Mouse (Mus musculus) limb, embryonic 15.5 days (tissue): ENCODE data around the gene Tmem107. TPM values are rescaled to one million over a fixed set of nuclear protein-coding genes. Genes with fewer than 3 reads are reported as not detected.

Source experiments
- ATAC-seq: fragments of 200-750 bp; cut with Nextera tagmentation; 2 replicates; pipeline ENCODE4 v1.8.0; 2017; ENCODE audit warnings: low read depth, moderate TSS enrichment; ENCODE audit not compliant: insufficient number of reproducible peaks, low FRiP score, low TSS enrichment
- H3K27ac ChIP-seq: fragments of 300-500 bp; sonication (generic); 2 replicates; pipeline ENCODE4 v1.5.1; 2015; ENCODE audit warnings: moderate library complexity, mild to moderate bottlenecking, inconsistent platforms
- H3K27me3 ChIP-seq: fragments of 300-500 bp; sonication (generic); 2 replicates; pipeline ENCODE4 v1.6.1; 2015; ENCODE audit warnings: inconsistent platforms
- H3K36me3 ChIP-seq: fragments of 300-500 bp; sonication (generic); 2 replicates; pipeline ENCODE4 v1.6.1; 2015; ENCODE audit warnings: inconsistent platforms
- H3K4me1 ChIP-seq: fragments of 300-500 bp; sonication (generic); 2 replicates; pipeline ENCODE4 v1.6.1; 2015; ENCODE audit warnings: inconsistent platforms
- H3K4me2 ChIP-seq: fragments of 300-500 bp; sonication (generic); 2 replicates; pipeline ENCODE4 v1.6.1; 2015; ENCODE audit warnings: mild to moderate bottlenecking, inconsistent platforms
- H3K4me3 ChIP-seq: fragments of 300-500 bp; sonication (generic); 2 replicates; pipeline ENCODE4 v1.5.1; 2015; ENCODE audit warnings: mild to moderate bottlenecking, inconsistent platforms
- H3K9ac ChIP-seq: fragments of 300-500 bp; sonication (generic); 2 replicates; pipeline ENCODE4 v1.6.1; 2015; ENCODE audit warnings: inconsistent platforms
- H3K9me3 ChIP-seq: fragments of 300-500 bp; sonication (generic); 2 replicates; pipeline ENCODE4 v1.6.1; 2016; ENCODE audit warnings: inconsistent platforms
- WGBS: fragments of 180-500 bp; shearing (Covaris S2); methylation state at CpG from one replicate; pipeline ENCODE4 v1.1.7; 2015; 5-methylcytosine and 5-hydroxymethylcytosine counted together
- polyA plus RNA-seq: library from polyadenylated mRNA; unstranded; fragments of >200 nt; fragmentation: Nextera tagmentation; extraction: Ambion mirVana; gene quantifications from 2 replicates; pipeline ENCODE4 v1.2.1, GENCODE M21; 2015

Tmem107 gene
- polyA plus RNA-seq, result 64.8 and 65.5 TPM in 2 replicates

DNA sequence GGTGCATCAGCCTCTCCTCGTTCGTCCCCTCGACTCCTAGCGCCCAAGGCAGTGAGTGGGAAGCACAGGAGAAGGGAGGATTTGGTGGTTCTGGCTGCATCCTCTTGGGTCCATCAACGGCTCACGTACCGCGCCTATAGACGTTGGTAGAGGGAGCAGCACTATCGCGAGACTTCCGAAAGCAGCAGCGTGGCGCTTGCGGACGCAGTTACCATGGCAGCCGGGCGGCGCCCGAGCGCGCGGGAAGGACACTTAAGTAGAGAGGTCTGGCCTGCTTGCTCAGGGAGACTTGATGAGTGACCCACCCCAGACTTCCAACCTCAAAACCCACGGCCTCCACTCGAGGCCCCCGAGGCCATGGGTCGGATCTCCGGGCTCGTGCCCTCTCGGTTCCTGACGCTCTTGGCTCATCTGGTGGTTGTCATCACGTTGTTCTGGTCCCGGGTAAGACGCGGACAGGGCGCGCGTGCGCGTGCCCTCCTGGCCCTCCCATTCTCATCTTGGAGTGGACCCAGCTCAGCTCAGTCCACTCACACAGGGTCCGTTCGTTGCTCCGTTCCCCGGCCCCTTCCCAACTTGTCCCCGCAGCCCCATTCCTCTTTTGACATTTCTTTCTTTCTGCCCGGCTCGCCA lies at the start of gene Tmem107:
Gene Tmem107 (plus strand): TSS at position 217 of the 633 bp plus-strand sequence.
- ATAC-seq, result peak; percentile 84
- H3K9me3 ChIP-seq, result no peaks in the 10 kb centered on the region
- H3K27ac ChIP-seq, result peak within 1 kb of the TSS; percentile 98
- H3K9ac ChIP-seq, result peak within 1 kb of the TSS; percentile 83
- H3K4me2 ChIP-seq, result peak within 1 kb of the TSS; percentile 72
- H3K27me3 ChIP-seq, result no peaks in the 10 kb centered on the region
- no peaks in the 10 kb centered on the region for H3K36me3 ChIP-seq
- peak within 1 kb of the TSS; percentile 61 for H3K4me3 ChIP-seq
- under 1% methylated on average over 47 of the region's 47 CpGs for WGBS
- peaks cover 55% of the 10 kb centered on the region for H3K4me1 ChIP-seq

DNA sequence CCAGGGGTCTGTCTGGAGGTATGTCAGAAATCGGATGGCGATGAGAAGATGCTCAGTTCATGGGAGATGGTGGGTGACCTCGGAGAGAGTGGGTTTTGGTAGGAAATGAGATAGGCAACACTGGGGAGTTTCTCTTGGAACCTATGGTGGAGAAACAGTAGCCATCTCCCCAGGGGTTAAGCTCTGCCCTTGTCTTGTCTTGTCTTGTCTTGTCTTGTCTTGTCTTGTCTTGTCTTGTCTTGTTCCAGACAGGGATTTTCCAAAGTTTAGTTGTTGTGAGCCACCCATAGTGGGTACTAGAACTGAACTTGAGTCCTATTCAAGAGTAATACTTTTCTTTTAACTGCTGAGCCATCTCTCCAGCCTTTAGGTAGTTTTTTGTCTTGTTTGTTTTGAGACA lies 44.0 kb upstream of the Tmem107 start:
- H3K27me3 ChIP-seq, result no peaks in the 10 kb centered on the region
- H3K36me3 ChIP-seq, result peaks cover 99% of the 10 kb centered on the region
- ATAC-seq, result no peak
- no peak overlapping the region for H3K9ac ChIP-seq
- no peaks in the 10 kb centered on the region for H3K4me1 ChIP-seq
- H3K27ac ChIP-seq, result no peak overlapping the region
- H3K4me2 ChIP-seq, result no peak overlapping the region
- no peaks in the 10 kb centered on the region for H3K9me3 ChIP-seq
- no peak overlapping the region for H3K4me3 ChIP-seq
- 95% methylated on average over 3 of the region's 3 CpGs for WGBS

DNA sequence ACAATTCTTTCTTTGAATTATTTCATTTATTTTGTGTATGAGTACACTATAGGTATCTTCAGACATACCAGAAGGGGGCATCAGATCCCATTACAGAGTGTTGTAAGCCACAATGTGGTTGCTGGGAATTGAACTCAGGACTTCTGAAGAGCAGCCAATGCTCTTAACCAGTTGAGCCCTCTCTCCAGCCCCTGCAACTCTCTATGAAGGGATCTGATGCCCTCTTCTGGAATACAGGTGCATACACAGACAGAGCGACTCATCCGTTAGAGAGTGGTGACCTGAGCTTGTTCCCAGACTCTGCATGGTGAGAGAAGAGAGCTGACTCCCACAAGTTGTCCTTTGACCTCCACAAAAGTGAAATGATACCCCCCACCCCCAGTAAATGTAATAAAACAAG lies 41.8 kb upstream of the Tmem107 start:
- Histone ChIP-seq H3K36me3 (peaks cover 96% of the 10 kb centered on the region), H3K9me3 (no peaks in the 10 kb centered on the region), H3K4me3 (no peak overlapping the region), H3K4me1 (no peaks in the 10 kb centered on the region), H3K9ac (no peak overlapping the region), H3K27me3 (no peaks in the 10 kb centered on the region), H3K27ac (no peak overlapping the region), H3K4me2 (no peak overlapping the region)
- WGBS, result 67% methylated on average over 2 of the region's 2 CpGs
- no peak for ATAC-seq

DNA sequence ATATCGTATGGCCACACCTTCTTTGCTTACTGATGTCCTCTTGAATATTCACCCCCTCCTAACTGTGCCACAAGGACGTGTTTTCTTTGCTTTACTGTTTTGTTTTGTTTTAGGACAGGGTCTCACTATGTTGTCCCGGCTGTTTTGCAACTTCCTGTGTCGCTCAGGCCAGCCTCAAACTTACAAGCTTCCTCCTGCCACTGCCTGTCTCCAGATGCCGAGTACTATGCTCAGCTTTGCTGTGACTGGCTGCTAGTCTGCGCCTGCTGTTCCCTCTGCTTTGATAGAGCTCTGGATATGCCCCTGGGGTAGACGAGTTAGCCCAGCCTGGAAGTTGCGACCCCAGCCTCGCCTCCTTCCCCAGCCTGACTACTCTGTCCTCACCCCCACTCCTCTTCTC lies 37.1 kb upstream of the Tmem107 start:
- WGBS, result 71% methylated on average over 9 of the region's 9 CpGs
- no peak overlapping the region for H3K4me3 ChIP-seq
- no peaks in the 10 kb centered on the region for H3K27me3 ChIP-seq
- no peaks in the 10 kb centered on the region for H3K9me3 ChIP-seq
- no peak overlapping the region for H3K9ac ChIP-seq
- ATAC-seq, result no peak
- no peak overlapping the region for H3K27ac ChIP-seq
- H3K4me2 ChIP-seq, result no peak overlapping the region
- peaks cover 72% of the 10 kb centered on the region for H3K36me3 ChIP-seq
- H3K4me1 ChIP-seq, result peaks cover 21% of the 10 kb centered on the region

DNA sequence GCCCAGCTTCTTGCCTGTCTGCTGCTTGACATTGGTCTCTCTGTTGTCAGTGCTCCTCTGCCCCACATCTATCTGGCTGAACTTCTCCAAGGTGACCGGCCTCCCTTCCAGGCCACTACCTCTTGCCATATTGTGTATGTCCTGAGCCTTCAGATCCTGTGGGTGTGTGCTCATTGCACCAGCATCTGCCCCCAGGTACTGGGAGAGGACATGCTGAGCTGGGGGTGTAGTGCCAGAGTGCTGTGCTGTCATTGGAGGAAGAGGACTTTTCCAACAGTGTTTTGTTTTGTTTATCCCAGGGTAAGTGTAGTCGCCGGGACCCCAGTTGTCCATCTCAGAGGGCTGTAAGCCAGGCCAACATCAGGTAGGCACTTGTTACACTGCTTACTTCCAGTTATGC lies 36.0 kb upstream of the Tmem107 start:
- no peak for ATAC-seq
- Histone ChIP-seq H3K27me3 (no peaks in the 10 kb centered on the region), H3K9ac (no peak overlapping the region), H3K4me3 (no peak overlapping the region), H3K27ac (no peak overlapping the region), H3K9me3 (no peaks in the 10 kb centered on the region), H3K4me1 (peaks cover 31% of the 10 kb centered on the region), H3K36me3 (peaks cover 62% of the 10 kb centered on the region), H3K4me2 (no peak overlapping the region)
- 89% methylated on average over 3 of the region's 3 CpGs for WGBS

DNA sequence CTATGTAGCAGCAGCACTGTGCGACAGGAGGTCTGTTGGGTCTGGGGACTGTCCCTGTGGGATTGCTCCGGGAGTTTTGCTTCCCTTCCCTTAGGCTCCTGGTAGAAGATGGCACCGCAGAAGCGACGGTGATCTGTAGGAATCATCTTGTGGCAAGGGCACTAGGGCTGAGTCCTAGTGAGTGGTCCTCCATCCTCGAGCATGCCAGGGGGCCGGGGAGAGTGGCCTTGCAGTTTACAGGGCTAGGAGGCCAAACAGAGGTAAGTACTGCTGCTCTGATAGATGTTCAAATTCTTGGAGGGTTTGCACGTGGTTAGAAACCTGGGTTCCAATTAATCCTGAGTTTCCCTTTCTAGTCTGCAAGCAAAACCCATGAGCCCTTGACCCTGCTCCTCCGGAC lies 35.2 kb upstream of the Tmem107 start:
- 84% methylated on average over 9 of the region's 9 CpGs for WGBS
- peak overlapping the region; percentile 60; the same call in 1 of the 2 replicates for H3K27ac ChIP-seq
- no peaks in the 10 kb centered on the region for H3K27me3 ChIP-seq
- 0 out of 2 replicates have a peak overlapping the region, but pooled peaks have one; percentile 52 for H3K4me2 ChIP-seq
- H3K4me1 ChIP-seq, result peaks cover 32% of the 10 kb centered on the region
- no peaks in the 10 kb centered on the region for H3K9me3 ChIP-seq
- H3K9ac ChIP-seq, result no peak overlapping the region
- peaks cover 54% of the 10 kb centered on the region for H3K36me3 ChIP-seq
- H3K4me3 ChIP-seq, result peak overlapping the region; percentile 22; the same call in 1 of the 2 replicates
- no peak for ATAC-seq

DNA sequence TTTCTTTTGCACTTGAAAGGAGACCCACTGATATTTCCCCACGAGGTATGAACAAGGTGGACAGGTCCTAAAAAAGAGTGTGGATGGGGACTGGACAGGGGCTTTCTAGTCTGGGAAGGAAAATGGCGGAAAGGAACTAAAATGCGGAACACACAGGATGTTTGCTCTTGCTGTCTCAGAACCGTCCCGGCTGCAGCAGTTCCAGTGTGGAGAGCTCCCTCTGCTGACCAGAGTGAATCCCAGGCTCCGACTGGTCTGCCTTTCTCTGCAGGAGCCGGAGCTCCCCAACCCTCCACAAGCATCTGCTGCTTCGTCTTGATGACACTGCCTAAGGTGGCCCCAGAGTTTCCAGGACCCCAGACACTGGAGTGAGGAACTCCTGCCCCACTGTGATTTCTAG lies 34.8 kb upstream of the Tmem107 start:
- no peaks in the 10 kb centered on the region for H3K9me3 ChIP-seq
- H3K27me3 ChIP-seq, result no peaks in the 10 kb centered on the region
- ATAC-seq, result no peak
- 5% methylated on average over 8 of the region's 8 CpGs for WGBS
- H3K27ac ChIP-seq, result peak overlapping the region; percentile 60; the same call in 1 of the 2 replicates
- peaks cover 49% of the 10 kb centered on the region for H3K36me3 ChIP-seq
- peak overlapping the region; percentile 52 for H3K4me2 ChIP-seq
- H3K4me3 ChIP-seq, result peak overlapping the region; percentile 22; the same call in 1 of the 2 replicates
- H3K9ac ChIP-seq, result no peak overlapping the region
- H3K4me1 ChIP-seq, result peaks cover 32% of the 10 kb centered on the region

DNA sequence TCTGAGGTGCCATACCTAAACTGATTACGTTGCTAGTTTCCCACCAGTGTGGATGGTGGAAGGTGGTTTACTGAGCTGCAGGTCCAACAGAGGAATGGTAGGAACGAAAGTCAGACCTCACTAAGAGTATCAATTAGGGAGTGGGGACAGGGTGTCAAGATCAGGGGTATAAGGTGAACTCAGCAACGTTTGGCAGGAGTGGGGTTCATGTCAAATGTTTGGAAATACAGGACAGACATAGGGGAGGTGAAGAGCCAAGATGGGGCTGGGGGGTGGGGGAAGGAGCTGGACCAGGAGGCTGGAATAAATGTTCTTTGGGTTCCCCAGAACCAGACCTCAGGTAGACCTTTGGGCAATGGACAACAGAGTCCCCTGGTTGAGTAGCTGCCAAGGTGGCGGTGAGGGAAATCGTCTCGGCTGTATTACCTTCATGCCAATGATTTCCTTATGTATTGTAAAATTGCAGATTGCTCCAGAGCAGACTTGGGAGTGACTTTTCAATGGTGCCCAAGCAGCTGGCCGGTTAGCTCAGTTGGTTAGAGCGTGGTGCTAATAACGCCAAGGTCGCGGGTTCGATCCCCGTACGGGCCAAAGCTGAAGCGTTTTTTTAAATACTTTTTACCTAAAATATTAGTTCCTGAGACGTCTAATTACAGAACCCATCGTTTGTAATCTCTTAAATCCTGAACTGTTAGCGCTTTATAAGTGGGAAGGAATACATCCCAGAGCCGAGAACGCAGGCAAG lies 33.9 kb upstream of the Tmem107 start:
- Histone ChIP-seq H3K4me1 (peaks cover 32% of the 10 kb centered on the region), H3K4me3 (peak overlapping the region; percentile 70), H3K27ac (peak overlapping the region; percentile 90), H3K9me3 (no peaks in the 10 kb centered on the region), H3K9ac (peak overlapping the region; percentile 52), H3K4me2 (peak overlapping the region; percentile 52), H3K27me3 (no peaks in the 10 kb centered on the region), H3K36me3 (peaks cover 41% of the 10 kb centered on the region)
- no peak for ATAC-seq
- 8% methylated on average over 20 of the region's 20 CpGs for WGBS

DNA sequence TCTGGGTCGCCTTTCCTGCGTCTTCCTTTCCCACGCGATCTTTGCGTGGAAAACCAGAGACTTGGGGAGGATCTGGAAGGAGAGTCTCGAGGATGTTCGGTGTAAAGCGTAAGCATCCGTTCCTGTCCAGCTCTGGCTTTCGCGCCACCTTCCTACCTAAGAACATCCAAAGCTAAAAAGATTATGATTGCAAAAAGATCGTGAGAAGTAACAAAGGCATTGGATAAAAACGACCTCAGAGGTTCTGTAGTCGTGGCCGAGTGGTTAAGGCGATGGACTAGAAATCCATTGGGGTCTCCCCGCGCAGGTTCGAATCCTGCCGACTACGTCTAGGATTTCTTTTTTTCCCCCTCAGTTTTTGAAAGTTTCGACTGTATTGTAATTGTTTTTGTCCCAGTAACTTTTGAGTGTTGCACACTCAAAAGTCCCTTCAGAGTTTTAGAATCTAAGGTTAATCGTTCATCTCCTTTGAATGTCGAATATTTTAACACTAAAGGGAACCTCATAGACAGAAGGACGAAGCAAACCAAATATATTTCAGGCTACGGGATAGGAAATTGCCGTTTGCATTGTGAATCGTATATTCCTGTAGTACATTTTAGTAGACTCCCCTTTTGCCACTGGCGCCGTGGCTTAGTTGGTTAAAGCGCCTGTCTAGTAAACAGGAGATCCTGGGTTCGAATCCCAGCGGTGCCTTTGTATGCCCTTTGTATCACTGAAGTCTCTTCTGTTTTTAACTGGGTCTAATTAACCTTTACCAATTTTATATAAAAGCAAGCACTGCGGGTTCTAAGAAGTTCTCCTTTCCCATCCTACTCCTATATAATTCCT lies 33.2 kb upstream of the Tmem107 start:
- H3K4me2 ChIP-seq, result peak overlapping the region; percentile 52
- ATAC-seq, result peak; percentile 30; the same call in 1 of the 2 replicates
- H3K36me3 ChIP-seq, result peaks cover 35% of the 10 kb centered on the region
- under 1% methylated on average over 34 of the region's 34 CpGs for WGBS
- H3K27ac ChIP-seq, result peak overlapping the region; percentile 90
- peaks cover 32% of the 10 kb centered on the region for H3K4me1 ChIP-seq
- peak overlapping the region; percentile 70 for H3K4me3 ChIP-seq
- H3K9me3 ChIP-seq, result no peaks in the 10 kb centered on the region
- H3K27me3 ChIP-seq, result no peaks in the 10 kb centered on the region
- peak overlapping the region; percentile 52 for H3K9ac ChIP-seq

DNA sequence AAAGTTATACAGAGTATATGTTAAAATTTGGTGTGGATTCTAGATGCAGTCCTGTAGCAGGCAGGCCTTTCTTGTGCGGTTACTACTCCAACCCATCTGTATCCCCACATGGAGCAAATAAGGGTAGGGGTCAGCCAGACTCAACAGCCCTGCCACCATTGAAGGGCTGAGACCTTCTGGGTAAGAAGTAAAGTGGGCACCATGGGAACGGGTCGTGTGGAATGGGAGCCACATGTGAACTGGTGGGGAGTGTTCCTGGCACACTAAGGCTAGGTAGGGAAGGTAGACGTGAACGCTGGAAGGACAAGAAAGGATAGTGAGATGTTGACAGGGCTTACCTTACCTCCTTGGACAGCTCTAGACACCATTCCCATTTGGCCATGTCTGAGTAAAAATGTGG lies 32.4 kb upstream of the Tmem107 start:
- H3K9ac ChIP-seq, result no peak overlapping the region
- peak overlapping the region; percentile 70; the same call in 1 of the 2 replicates for H3K4me3 ChIP-seq
- H3K27me3 ChIP-seq, result no peaks in the 10 kb centered on the region
- 75% methylated on average over 5 of the region's 5 CpGs for WGBS
- 0 out of 2 replicates have a peak overlapping the region, but pooled peaks have one; percentile 90 for H3K27ac ChIP-seq
- no peaks in the 10 kb centered on the region for H3K9me3 ChIP-seq
- no peak for ATAC-seq
- H3K4me1 ChIP-seq, result peaks cover 32% of the 10 kb centered on the region
- H3K4me2 ChIP-seq, result peak overlapping the region; percentile 7; the same call in 1 of the 2 replicates
- peaks cover 28% of the 10 kb centered on the region for H3K36me3 ChIP-seq

DNA sequence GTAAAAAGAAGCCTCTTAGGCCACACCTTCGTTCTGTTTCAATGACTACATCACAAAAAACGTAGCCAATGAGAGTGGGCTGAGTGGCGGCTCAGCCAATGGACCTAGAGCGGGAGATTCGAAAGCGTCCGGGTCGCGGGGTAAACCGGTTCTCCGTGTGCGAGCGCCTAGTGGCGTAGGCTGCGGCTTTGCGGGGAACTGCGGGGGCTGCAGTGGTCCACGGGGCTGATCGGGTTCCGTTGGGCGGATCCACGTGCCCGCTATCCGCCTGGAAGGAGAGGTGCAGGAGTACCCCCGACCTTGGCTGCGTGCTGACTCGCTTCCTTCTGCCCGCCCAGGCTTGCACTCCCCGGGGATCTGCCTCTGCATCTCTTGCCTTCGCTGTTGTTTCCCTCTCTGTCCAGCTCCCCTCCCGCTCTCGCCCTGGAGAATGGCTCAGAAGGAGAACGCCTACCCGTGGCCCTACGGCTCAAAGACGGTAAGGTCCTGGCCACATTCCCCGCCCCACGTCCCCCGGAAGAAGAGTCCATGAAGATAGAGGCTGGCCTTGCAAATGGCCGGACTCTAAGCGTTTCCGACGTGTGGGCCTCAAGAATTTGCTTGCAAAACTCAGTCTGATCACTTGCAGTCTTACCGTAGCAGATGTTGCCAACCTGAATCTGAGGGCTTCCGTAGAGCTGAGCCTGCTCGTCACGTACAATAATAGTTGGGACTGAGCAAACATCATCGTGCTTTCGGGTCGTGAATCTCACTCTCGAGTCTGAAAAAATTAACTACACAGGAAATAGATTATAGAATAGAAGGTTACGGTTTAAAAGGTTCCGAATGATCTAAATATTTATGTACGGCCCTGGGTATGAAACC lies 24.8 kb upstream of the Tmem107 start, which contains the start of gene Aurkb:
Gene Aurkb (plus strand): TSS at position 117 of the 864 bp plus-strand sequence.
- Histone ChIP-seq H3K9ac (peak within 1 kb of the TSS; percentile 49), H3K9me3 (no peaks in the 10 kb centered on the region), H3K36me3 (peaks cover 24% of the 10 kb centered on the region), H3K27me3 (no peaks in the 10 kb centered on the region), H3K4me3 (peak within 1 kb of the TSS; percentile 79), H3K27ac (peak within 1 kb of the TSS; percentile 80), H3K4me1 (peaks cover 26% of the 10 kb centered on the region), H3K4me2 (peak within 1 kb of the TSS; percentile 93)
- peak; percentile 66 for ATAC-seq
- WGBS, result under 1% methylated on average over 54 of the region's 54 CpGs
